Mouse (Mus musculus): ENCODE measurements at regions not wholly inside any gene's neighbourhood (a gene's known extent, or its start where the extent isn't known, plus 50 kb on each side); places are given as distances from the start of the nearest gene placed in this dataset.

- no peak for TF ChIP-seq JUND (conservative IDR thresholded peaks at IDR 0.05; ENCODE audit: low read depth, low read length)
- TF ChIP-seq ELF1 (IDR thresholded peaks at IDR 0.05; ENCODE audit: low read depth, low read length), result no peak
- no peak for TF ChIP-seq ZKSCAN1 (IDR thresholded peaks at IDR 0.05; ENCODE audit: borderline replicate concordance, low read depth, low read length)
- TF ChIP-seq CTCF (conservative IDR thresholded peaks at IDR 0.05 in 1 of 2, IDR thresholded peaks at IDR 0.05 in 1 of 2; ENCODE audit: low read depth in 2 of 2, low read length in 2 of 2), result no peak
- no peak for TF ChIP-seq USF1 (IDR thresholded peaks at IDR 0.05; ENCODE audit: low read depth, low read length)
- no peak for TF ChIP-seq ZC3H11A (IDR thresholded peaks at IDR 0.05; ENCODE audit: low read depth, low read length)
- no peak for TF ChIP-seq E2F4 (IDR thresholded peaks at IDR 0.05; ENCODE audit: insufficient replicate concordance, low read depth, low read length)
- no peak for TF ChIP-seq ETS1 (conservative IDR thresholded peaks at IDR 0.05; ENCODE audit: low read depth, low read length)
- TF ChIP-seq MAFK (IDR thresholded peaks at IDR 0.05; ENCODE audit: insufficient replicate concordance, low read length), result no peak
- TF ChIP-seq USF2 (conservative IDR thresholded peaks at IDR 0.05; ENCODE audit: low read depth, low read length), result no peak
Observed at GRCm38 (mm10) chr8:26833784-26834183, 143.3 kb upstream of the Zfp703 start.
